Mouse (Mus musculus): ENCODE data around the gene Anapc11. TPM values are rescaled to one million over a fixed set of nuclear protein-coding genes. Genes with fewer than 3 reads are reported as not detected.

Anapc11 gene
- polyA plus RNA-seq, 1 experiment from 2014 or later = 219 TPM

DNA sequence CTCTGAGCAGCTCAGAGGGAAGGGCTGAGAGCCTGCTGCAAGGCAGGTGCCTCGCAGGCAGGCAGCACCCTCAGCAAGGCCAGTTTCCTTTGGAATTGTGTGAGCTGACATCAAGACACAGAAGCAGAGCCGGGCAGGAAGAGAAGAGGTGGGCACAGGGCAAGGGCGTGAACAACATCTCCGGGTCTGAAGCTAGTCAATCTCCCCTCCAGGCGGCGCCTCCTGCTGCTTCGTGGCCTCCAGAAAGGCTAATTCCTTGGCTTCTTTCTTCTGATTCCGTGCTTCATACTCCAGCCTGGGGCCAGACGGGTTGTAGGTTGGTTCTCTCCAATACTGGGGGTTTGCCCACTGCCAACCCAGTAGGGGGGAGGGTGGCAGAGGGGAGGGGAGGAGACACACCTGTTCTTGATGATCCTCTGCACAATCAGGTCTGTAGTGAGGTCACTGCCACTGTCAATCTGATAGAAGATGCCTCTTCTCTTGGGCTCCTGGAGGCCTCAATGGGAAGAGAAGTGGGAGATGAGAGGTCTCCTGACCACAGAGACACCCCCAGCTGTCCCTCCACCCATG lies 12.3 kb downstream of the Anapc11 start:
- Histone ChIP-seq H3K4me1 (peaks cover 13% of the 10 kb centered on the region), H3K27ac (no peak overlapping the region), H3K36me3 (peaks cover 69% of the 10 kb centered on the region), H3K9me3 (no peaks in the 10 kb centered on the region), H3K27me3 (peaks cover 24% of the 10 kb centered on the region), H3K9ac (no peak overlapping the region), H3K4me2 (no peak overlapping the region), H3K4me3 (no peak overlapping the region)
- no peak for ATAC-seq (ENCODE audit: insufficient number of reproducible peaks, insufficient read depth, low FRiP score, low TSS enrichment, low read depth)
- WGBS = 81% methylated on average over 9 of the region's 9 CpGs

DNA sequence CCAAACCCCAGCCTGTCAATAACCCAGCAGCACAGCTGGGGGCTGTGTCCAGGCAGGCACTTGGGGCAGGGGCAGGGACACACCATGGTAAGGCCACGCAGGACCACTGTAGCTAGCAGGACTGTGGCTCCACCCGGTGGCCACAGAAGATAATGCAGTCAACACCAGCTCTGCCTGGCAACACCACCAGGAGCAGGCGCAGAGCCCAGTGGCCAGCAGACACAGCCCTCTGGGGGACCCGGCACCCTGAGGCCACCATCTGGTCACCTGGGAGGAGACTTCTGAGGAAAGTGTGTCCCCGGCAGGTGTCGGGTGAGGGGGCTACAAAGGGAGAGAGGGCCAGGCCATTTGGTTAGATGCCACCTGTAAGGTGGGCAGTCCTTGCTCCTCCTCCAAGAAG lies 14.5 kb downstream of the Anapc11 start:
- H3K36me3 ChIP-seq = peaks cover 53% of the 10 kb centered on the region
- H3K9me3 ChIP-seq = no peaks in the 10 kb centered on the region
- no peak overlapping the region for H3K4me2 ChIP-seq
- no peak overlapping the region for H3K27ac ChIP-seq
- no peak overlapping the region for H3K9ac ChIP-seq
- ATAC-seq (ENCODE audit: insufficient number of reproducible peaks, insufficient read depth, low FRiP score, low TSS enrichment, low read depth) = peak; percentile 20; the same call in 1 of the 2 replicates
- H3K4me3 ChIP-seq = no peak overlapping the region
- H3K4me1 ChIP-seq = peaks cover 30% of the 10 kb centered on the region
- 60% methylated on average over 6 of the region's 6 CpGs for WGBS
- peaks cover 16% of the 10 kb centered on the region for H3K27me3 ChIP-seq

DNA sequence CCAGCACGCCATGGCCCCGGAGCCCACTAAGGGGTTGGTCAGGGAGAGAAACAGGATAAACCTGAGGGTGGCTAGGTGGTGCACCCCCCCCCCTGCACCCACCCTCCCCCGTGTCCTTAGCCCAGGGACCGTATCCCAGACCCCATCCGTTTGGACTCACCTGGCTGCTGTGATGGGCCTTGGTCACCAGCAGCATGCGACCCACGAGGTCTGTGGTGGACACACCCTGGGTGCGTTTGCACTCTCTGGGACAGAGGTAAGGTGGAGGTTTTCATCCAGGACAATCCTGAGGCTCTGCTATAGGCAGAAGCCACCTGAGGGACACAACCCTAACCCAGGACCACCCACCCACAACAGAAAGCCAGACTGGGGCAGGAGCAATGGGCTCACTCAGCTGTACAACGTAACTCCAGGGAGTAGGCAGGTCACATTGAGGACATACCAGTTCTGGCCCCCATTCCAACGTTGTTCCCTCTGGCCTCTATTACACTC lies 15.3 kb downstream of the Anapc11 start:
- peaks cover 59% of the 10 kb centered on the region for H3K36me3 ChIP-seq
- no peak overlapping the region for H3K27ac ChIP-seq
- 86% methylated on average over 10 of the region's 10 CpGs for WGBS
- no peak overlapping the region for H3K9ac ChIP-seq
- H3K4me1 ChIP-seq = peaks cover 26% of the 10 kb centered on the region
- no peak overlapping the region for H3K4me3 ChIP-seq
- no peak overlapping the region for H3K4me2 ChIP-seq
- no peaks in the 10 kb centered on the region for H3K9me3 ChIP-seq
- peaks cover 9% of the 10 kb centered on the region for H3K27me3 ChIP-seq
- ATAC-seq (ENCODE audit: insufficient number of reproducible peaks, insufficient read depth, low FRiP score, low TSS enrichment, low read depth) = no peak

DNA sequence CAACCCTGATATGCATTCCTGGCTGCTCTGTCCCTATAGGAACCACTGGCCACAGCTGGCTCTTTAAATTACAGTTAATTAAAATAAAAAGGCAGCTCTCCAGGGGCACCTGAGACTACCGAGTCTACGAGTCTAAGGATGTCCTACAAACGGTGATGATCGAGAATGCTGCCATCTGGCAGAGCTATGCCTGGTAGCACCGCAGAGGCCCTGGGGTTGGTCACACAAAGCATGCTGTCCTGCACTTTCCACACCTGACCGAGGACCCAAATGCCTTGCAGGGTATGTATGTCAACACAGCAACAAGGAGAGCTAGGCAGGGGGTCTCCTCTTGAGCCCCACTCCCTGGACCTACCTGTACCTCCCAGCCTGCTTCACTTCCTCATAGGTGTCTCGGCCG lies 15.8 kb downstream of the Anapc11 start:
- H3K4me1 ChIP-seq = peaks cover 21% of the 10 kb centered on the region
- H3K27ac ChIP-seq = no peak overlapping the region
- no peak for ATAC-seq (ENCODE audit: insufficient number of reproducible peaks, insufficient read depth, low FRiP score, low TSS enrichment, low read depth)
- H3K9me3 ChIP-seq = no peaks in the 10 kb centered on the region
- no peak overlapping the region for H3K4me3 ChIP-seq
- WGBS = 88% methylated on average over 8 of the region's 8 CpGs
- no peak overlapping the region; the same call in 1 of the 2 replicates for H3K9ac ChIP-seq
- peaks cover 4% of the 10 kb centered on the region for H3K27me3 ChIP-seq
- H3K4me2 ChIP-seq = no peak overlapping the region
- peaks cover 64% of the 10 kb centered on the region for H3K36me3 ChIP-seq

DNA sequence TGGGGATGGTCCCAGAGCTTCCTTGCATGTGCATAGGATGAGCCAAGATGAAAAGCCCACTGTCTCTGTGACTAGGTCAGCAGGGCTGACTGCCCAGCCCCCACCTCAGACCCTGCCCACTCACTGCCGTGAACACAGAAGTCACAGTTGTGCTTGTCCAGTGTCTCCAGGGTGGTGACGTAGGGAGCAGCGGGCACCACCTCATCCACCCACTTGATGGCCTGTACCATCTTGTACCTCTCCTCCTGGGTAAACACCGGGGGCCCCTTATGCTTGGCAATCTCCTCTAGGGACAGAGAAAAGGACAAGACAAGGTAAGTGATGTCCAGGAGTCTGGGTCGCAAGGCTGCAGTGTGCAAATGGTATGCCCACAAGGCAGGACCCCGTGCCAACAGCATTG lies 16.9 kb downstream of the Anapc11 start:
- Histone ChIP-seq H3K27ac (no peak overlapping the region), H3K4me3 (no peak overlapping the region), H3K9ac (no peak overlapping the region), H3K27me3 (no peaks in the 10 kb centered on the region), H3K36me3 (peaks cover 69% of the 10 kb centered on the region), H3K4me2 (no peak overlapping the region), H3K9me3 (no peaks in the 10 kb centered on the region), H3K4me1 (peaks cover 17% of the 10 kb centered on the region)
- WGBS = 95% methylated on average over 6 of the region's 6 CpGs
- no peak for ATAC-seq (ENCODE audit: insufficient number of reproducible peaks, insufficient read depth, low FRiP score, low TSS enrichment, low read depth)

DNA sequence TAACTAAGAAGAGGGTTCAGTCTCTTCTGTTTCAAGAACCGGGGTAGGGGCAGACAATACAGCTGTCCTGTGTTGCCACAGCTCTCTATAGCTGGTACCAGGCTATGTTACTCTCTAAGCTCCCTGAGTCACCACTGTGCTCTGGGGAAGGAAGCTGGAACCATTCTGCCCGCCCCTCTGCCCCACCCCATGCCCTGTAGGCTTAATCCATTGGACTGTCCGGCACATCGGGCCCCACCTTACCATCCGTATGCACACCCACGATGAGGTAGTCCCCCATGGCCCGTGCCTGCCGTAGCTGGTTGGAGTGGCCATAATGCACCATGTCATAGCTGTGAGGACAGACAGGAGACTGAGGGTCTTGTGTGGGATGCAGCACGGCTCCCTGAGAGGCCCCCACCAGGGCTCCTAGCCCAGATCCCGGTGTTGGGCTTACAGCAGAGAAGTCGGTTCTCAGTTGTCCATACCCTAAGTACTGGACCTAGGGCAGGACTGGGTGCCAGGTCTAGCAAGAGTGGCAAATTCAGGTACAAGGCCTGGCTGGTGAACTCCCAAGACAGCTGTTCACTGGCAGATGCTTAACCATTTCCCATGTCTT lies 17.5 kb downstream of the Anapc11 start:
- Histone ChIP-seq H3K9me3 (no peaks in the 10 kb centered on the region), H3K36me3 (peaks cover 69% of the 10 kb centered on the region), H3K27me3 (no peaks in the 10 kb centered on the region), H3K9ac (0 out of 2 replicates have a peak overlapping the region, but pooled peaks have one; percentile 23), H3K27ac (no peak overlapping the region), H3K4me3 (no peak overlapping the region; the same call in 1 of the 2 replicates), H3K4me1 (peaks cover 17% of the 10 kb centered on the region), H3K4me2 (no peak overlapping the region)
- no peak for ATAC-seq (ENCODE audit: insufficient number of reproducible peaks, insufficient read depth, low FRiP score, low TSS enrichment, low read depth)
- 90% methylated on average over 11 of the region's 11 CpGs for WGBS

DNA sequence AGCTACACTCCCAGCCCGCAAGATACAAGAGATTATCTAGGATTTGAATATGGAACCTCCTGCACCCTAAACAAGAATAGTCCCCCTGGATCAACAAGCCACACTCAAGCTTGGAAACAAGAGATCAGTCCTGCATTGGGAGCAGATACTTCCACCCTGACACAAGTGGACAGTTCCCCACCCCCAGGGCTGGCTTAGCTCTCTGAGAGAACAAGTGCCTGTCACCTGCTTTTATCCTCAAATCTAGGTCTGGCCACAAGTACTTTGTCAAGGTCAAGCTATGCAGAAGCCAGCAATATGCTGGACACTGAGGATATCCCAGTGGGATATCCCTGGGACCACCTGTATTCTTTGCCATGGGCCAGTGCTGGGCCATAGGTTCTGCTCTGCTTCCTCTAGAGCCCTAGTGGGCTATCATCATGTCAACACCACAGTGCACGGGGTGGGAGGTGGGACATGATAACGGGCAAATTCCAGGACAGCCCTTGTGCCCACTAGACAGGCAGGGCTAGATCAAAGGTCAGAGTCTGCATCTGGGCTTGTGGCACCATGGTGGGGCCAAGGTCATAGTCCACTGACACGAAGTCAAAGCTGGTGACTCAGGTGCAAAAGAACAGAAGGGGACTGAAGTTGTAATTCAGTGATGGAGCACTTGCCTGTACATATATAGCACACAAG lies 18.5 kb downstream of the Anapc11 start:
- WGBS = 56% methylated on average over 4 of the region's 4 CpGs
- Histone ChIP-seq H3K9me3 (no peaks in the 10 kb centered on the region), H3K4me2 (peak overlapping the region; percentile 78), H3K27me3 (no peaks in the 10 kb centered on the region), H3K9ac (peak overlapping the region; percentile 88), H3K4me1 (peaks cover 17% of the 10 kb centered on the region), H3K4me3 (peak overlapping the region; percentile 86), H3K36me3 (peaks cover 68% of the 10 kb centered on the region), H3K27ac (peak overlapping the region; percentile 75; the same call in 1 of the 2 replicates)
- ATAC-seq (ENCODE audit: insufficient number of reproducible peaks, insufficient read depth, low FRiP score, low TSS enrichment, low read depth) = no peak

DNA sequence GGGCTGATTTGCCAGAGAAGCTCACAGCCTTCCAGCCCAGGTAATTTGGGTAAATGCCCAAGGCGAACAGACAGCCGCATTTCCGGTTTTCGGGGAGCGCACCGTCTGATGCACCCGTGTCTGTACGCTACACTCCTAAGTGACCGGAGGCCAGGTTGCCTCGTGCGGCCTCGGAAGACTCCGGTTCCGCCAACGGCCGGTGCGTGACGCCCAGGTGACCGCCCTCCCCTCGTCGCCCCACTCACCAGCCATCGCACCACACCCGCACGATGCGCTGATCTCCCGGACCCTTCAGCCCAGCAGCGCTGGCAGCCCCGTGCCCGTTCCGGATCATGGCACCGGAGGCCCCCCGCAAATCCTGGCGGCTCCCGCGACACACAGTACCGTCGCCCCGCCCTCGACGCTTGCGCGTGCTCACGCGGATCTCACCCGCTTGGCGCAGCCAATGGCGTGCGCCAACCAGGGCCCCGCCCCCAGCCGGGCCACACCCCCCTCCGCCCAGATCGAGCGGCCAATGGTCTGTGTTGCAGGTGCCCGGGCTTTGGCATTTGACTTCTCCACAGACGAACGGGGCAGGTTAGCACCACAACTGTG lies 19.4 kb downstream of the Anapc11 start, which contains the start of gene Pcyt2:
Gene Pcyt2, minus strand, starts transcription at position 418 of the 594 bp plus-strand sequence.
- ATAC-seq (ENCODE audit: insufficient number of reproducible peaks, insufficient read depth, low FRiP score, low TSS enrichment, low read depth) = peak; percentile 89
- H3K36me3 ChIP-seq = peaks cover 67% of the 10 kb centered on the region
- under 1% methylated on average over 56 of the region's 56 CpGs for WGBS

DNA sequence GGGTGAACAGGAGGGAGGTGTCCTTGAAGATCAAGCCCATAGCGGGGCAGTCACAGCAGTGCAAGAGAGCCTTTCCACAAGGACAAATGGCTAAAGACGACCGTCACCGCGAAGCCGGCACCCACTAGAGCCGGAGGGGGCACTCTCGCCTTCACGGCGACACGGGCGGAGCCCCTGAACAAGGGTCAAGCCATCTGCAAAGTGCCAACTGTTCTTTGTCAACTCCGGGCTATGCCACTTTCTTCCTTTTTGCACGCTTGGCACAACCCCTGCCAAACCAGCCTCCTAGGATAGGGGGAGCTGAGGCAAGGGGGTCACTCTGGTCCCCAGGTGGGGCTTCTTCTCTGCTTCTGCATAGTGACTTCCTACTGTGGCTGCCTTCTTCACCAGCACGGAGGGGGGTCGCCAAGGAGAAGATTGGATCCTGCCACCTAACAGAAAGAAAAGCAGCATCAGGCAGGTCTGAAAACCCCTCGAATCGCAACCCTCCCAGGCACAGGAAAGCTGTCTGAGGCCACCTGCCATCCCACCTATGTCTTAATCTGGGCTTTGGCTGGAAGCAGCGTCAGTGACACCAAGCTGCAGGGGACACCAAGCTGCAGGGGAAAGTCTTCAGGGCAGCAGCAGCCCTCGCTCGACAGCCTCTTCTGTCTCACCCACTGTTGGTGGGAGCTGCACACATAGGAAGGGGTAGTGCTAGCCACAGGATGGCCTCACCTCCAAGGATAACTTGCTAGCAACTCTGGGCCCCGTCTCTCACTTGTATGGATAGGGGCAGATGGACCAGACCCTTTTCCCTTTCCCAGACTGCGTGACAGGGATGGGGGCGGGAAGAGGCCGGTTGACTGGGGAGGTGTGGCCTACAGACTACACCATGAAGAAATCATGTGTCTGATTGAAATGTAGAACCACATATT lies 20.7 kb downstream of the Anapc11 start:
- no peak for ATAC-seq (ENCODE audit: insufficient number of reproducible peaks, insufficient read depth, low FRiP score, low TSS enrichment, low read depth)
- WGBS = 93% methylated on average over 25 of the region's 25 CpGs
- peak overlapping the region; percentile 86; the same call in 1 of the 2 replicates for H3K4me3 ChIP-seq
- no peak overlapping the region for H3K27ac ChIP-seq
- H3K4me1 ChIP-seq = peaks cover 20% of the 10 kb centered on the region
- H3K9me3 ChIP-seq = no peaks in the 10 kb centered on the region
- H3K27me3 ChIP-seq = no peaks in the 10 kb centered on the region
- H3K9ac ChIP-seq = no peak overlapping the region
- H3K4me2 ChIP-seq = no peak overlapping the region
- H3K36me3 ChIP-seq = peaks cover 62% of the 10 kb centered on the region

More for the DNA sequence above, 19.4 kb downstream of the Anapc11 start, which contains the start of gene Pcyt2:
- Histone ChIP-seq H3K9ac (peak within 1 kb of the TSS; percentile 88), H3K27ac (peak within 1 kb of the TSS; percentile 75), H3K4me1 (peaks cover 17% of the 10 kb centered on the region), H3K4me3 (peak within 1 kb of the TSS; percentile 86), H3K4me2 (peak within 1 kb of the TSS; percentile 78), H3K27me3 (no peaks in the 10 kb centered on the region), H3K9me3 (no peaks in the 10 kb centered on the region)

DNA sequence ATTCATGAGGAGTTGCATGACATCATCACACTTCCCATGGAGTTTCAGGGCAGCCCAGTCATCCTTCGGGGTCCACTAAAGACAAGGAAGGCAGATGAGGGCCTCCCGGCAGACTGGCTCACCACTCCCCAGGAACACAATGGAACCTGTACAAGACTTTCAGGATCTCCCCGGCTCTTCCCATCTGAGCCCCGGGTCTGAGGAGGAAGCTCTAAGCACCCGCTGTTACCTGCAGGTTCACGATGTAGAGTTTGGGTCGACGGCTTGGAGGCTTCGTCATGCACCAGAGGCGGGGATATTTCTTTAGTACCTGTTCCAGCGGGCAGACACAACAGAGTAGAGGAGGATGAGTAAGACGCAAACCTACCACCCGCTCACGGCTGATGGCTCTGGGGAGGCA lies 22.0 kb downstream of the Anapc11 start:
- Histone ChIP-seq H3K36me3 (peaks cover 52% of the 10 kb centered on the region), H3K27me3 (no peaks in the 10 kb centered on the region), H3K9ac (no peak overlapping the region), H3K4me3 (no peak overlapping the region), H3K4me2 (no peak overlapping the region), H3K9me3 (no peaks in the 10 kb centered on the region), H3K27ac (no peak overlapping the region), H3K4me1 (peaks cover 26% of the 10 kb centered on the region)
- ATAC-seq (ENCODE audit: insufficient number of reproducible peaks, insufficient read depth, low FRiP score, low TSS enrichment, low read depth) = no peak
- WGBS = 91% methylated on average over 14 of the region's 14 CpGs

DNA sequence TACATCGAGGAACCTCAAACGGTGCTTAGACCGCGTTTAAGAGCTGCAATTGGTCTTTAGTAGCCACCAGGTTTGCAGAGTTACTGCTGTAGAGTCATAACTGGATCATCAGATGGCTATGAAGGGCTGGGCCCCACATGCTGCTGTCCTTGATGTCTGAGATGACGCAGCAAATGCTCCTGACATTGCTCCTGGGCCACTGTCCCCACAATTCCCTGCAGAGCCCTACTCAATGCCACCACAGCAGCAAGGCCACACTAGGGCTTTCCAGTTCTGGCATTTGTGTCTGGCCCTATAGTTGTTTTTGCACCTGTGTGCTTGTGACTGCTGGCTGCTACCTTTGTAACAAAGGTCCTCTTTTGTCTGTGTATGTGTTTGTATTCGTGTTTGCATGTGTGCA lies 24.6 kb downstream of the Anapc11 start:
- Histone ChIP-seq H3K4me2 (no peak overlapping the region), H3K4me3 (no peak overlapping the region), H3K27ac (no peak overlapping the region), H3K9me3 (no peaks in the 10 kb centered on the region), H3K27me3 (no peaks in the 10 kb centered on the region), H3K36me3 (peaks cover 64% of the 10 kb centered on the region), H3K9ac (no peak overlapping the region), H3K4me1 (peaks cover 17% of the 10 kb centered on the region)
- ATAC-seq (ENCODE audit: insufficient number of reproducible peaks, insufficient read depth, low FRiP score, low TSS enrichment, low read depth) = no peak
- 91% methylated on average over 6 of the region's 6 CpGs for WGBS
